Mouse (Mus musculus) brain, adult 10 weeks (tissue): Measurements from ENCODE around the gene Zfp711. TPM values are rescaled to one million over a fixed set of nuclear protein-coding genes. Genes with fewer than 3 reads are reported as not detected.

Experiments
- polyA plus RNA-seq: library from polyadenylated mRNA; stranded (reverse); fragments of 350-450 nt; fragmentation: Illumina TruSeq; extraction: RNeasy Lipid Tissue Mini Kit (QIAGEN cat#74804); gene quantifications from one replicate; pipeline ENCODE4 v1.2.3, GENCODE M21; 2015; ENCODE audit warnings: low read depth, low replicate concordance

The Zfp711 gene
- 9.5 TPM for polyA plus RNA-seq

GRCm38 (mm10) chrX:112600511-112601305 is at the start of gene Zfp711:
Gene Zfp711, plus strand, starts transcription at chrX:112600526.

Other genes starting within 250 kb of the Zfp711 start
- not detected for gene Satl1, start 193.7 kb upstream of the Zfp711 start, polyA plus RNA-seq
- not detected for gene 2010106E10Rik, start 105.3 kb upstream of the Zfp711 start, polyA plus RNA-seq
- not detected for gene Pof1b, start 98.1 kb downstream of the Zfp711 start, polyA plus RNA-seq